Mouse (Mus musculus): Measurements from ENCODE around the gene Efna5. TPM values are rescaled to one million over a fixed set of nuclear protein-coding genes. Genes with fewer than 3 reads are reported as not detected.

Efna5 gene
- 0.26 and 0.42 TPM in 2 replicates for polyA plus RNA-seq (2012; rRNA removed)

- Histone ChIP-seq H3K4me3 (ENCODE audit: control insufficient read depth, low read depth, low read length) (peak within 1 kb of the TSS; percentile 84), H3K4me1 (ENCODE audit: control insufficient read depth, insufficient read depth, low read length) (peaks cover 32% of the 10 kb centered on the region), H3K36me3 (ENCODE audit: control insufficient read depth, insufficient read depth, low read length) (no peaks in the 10 kb centered on the region), H3K27ac (ENCODE audit: control insufficient read depth, insufficient read depth, low read depth, low read length) (no peak within 1 kb of the TSS), H3K27me3 (ENCODE audit: control insufficient read depth, insufficient read depth, low read length) (peaks cover 4% of the 10 kb centered on the region; the same call in 1 of the 2 replicates)
- TF ChIP-seq POLR2A (IDR thresholded peaks at IDR 0.05; ENCODE audit: control insufficient read depth, low read depth, low read length): no peak
- no peak for TF ChIP-seq CTCF (IDR thresholded peaks at IDR 0.05; ENCODE audit: control insufficient read depth, insufficient read depth, insufficient replicate concordance, low read depth, low read length)
These were observed at the start of gene Efna5 for GRCm38 (mm10) chr17:62881176-62881790. Efna5 (minus strand) TSS chr17:62881317.

- Histone ChIP-seq H3K4me1 (ENCODE audit: control insufficient read depth, insufficient read depth, low read length) (no peaks in the 10 kb centered on the region), H3K27ac (ENCODE audit: control insufficient read depth, insufficient read depth, low read depth, low read length) (no peak overlapping the region), H3K27me3 (ENCODE audit: control insufficient read depth, insufficient read depth, low read length) (no peaks in the 10 kb centered on the region), H3K4me3 (ENCODE audit: control insufficient read depth, low read depth, low read length) (no peak overlapping the region), H3K36me3 (ENCODE audit: control insufficient read depth, insufficient read depth, low read length) (no peaks in the 10 kb centered on the region)
- TF ChIP-seq POLR2A (IDR thresholded peaks at IDR 0.05; ENCODE audit: control insufficient read depth, low read depth, low read length) (no peak), CTCF (IDR thresholded peaks at IDR 0.05; ENCODE audit: control insufficient read depth, insufficient read depth, insufficient replicate concordance, low read depth, low read length) (no peak)
These were observed 34.2 kb upstream of the Efna5 start for GRCm38 (mm10) chr17:62915304-62915703.

- TF ChIP-seq CTCF (IDR thresholded peaks at IDR 0.05; ENCODE audit: control insufficient read depth, insufficient read depth, insufficient replicate concordance, low read depth, low read length) (no peak), POLR2A (IDR thresholded peaks at IDR 0.05; ENCODE audit: control insufficient read depth, low read depth, low read length) (no peak)
These were observed 24.8 kb upstream of the Efna5 start for GRCm38 (mm10) chr17:62905692-62906445.

GRCm38 (mm10) chr17:62899066-62899465 lies 17.9 kb upstream of the Efna5 start:
- Histone ChIP-seq H3K36me3 (ENCODE audit: control insufficient read depth, insufficient read depth, low read length) (no peaks in the 10 kb centered on the region), H3K27me3 (ENCODE audit: control insufficient read depth, insufficient read depth, low read length) (no peaks in the 10 kb centered on the region), H3K4me3 (ENCODE audit: control insufficient read depth, low read depth, low read length) (no peak overlapping the region), H3K4me1 (ENCODE audit: control insufficient read depth, insufficient read depth, low read length) (no peaks in the 10 kb centered on the region), H3K27ac (ENCODE audit: control insufficient read depth, insufficient read depth, low read depth, low read length) (no peak overlapping the region)
- TF ChIP-seq POLR2A (IDR thresholded peaks at IDR 0.05; ENCODE audit: control insufficient read depth, low read depth, low read length) (no peak), CTCF (IDR thresholded peaks at IDR 0.05; ENCODE audit: control insufficient read depth, insufficient read depth, insufficient replicate concordance, low read depth, low read length) (no peak)

More at GRCm38 (mm10) chr17:62905692-62906445, 24.8 kb upstream of the Efna5 start:
- no peak overlapping the region for H3K27ac ChIP-seq (ENCODE audit: control insufficient read depth, insufficient read depth, low read depth, low read length)
- H3K4me1 ChIP-seq (ENCODE audit: control insufficient read depth, insufficient read depth, low read length): no peaks in the 10 kb centered on the region
- no peaks in the 10 kb centered on the region for H3K36me3 ChIP-seq (ENCODE audit: control insufficient read depth, insufficient read depth, low read length)
- H3K27me3 ChIP-seq (ENCODE audit: control insufficient read depth, insufficient read depth, low read length): no peaks in the 10 kb centered on the region
- H3K4me3 ChIP-seq (ENCODE audit: control insufficient read depth, low read depth, low read length): no peak overlapping the region

GRCm38 (mm10) chr17:62889991-62890390 lies 8.9 kb upstream of the Efna5 start:
- H3K27me3 ChIP-seq (ENCODE audit: control insufficient read depth, insufficient read depth, low read length): no peaks in the 10 kb centered on the region
- H3K36me3 ChIP-seq (ENCODE audit: control insufficient read depth, insufficient read depth, low read length): no peaks in the 10 kb centered on the region
- H3K4me1 ChIP-seq (ENCODE audit: control insufficient read depth, insufficient read depth, low read length): no peaks in the 10 kb centered on the region
- no peak overlapping the region for H3K27ac ChIP-seq (ENCODE audit: control insufficient read depth, insufficient read depth, low read depth, low read length)
- TF ChIP-seq CTCF (IDR thresholded peaks at IDR 0.05; ENCODE audit: control insufficient read depth, insufficient read depth, insufficient replicate concordance, low read depth, low read length): no peak
- TF ChIP-seq POLR2A (IDR thresholded peaks at IDR 0.05; ENCODE audit: control insufficient read depth, low read depth, low read length): no peak
- H3K4me3 ChIP-seq (ENCODE audit: control insufficient read depth, low read depth, low read length): no peak overlapping the region

- peaks cover 4% of the 10 kb centered on the region; the same call in 1 of the 2 replicates for H3K27me3 ChIP-seq (ENCODE audit: control insufficient read depth, insufficient read depth, low read length)
- TF ChIP-seq CTCF (IDR thresholded peaks at IDR 0.05; ENCODE audit: control insufficient read depth, insufficient read depth, insufficient replicate concordance, low read depth, low read length): peak; percentile 74
- no peak for TF ChIP-seq POLR2A (IDR thresholded peaks at IDR 0.05; ENCODE audit: control insufficient read depth, low read depth, low read length)
- H3K36me3 ChIP-seq (ENCODE audit: control insufficient read depth, insufficient read depth, low read length): no peaks in the 10 kb centered on the region
- no peak overlapping the region for H3K27ac ChIP-seq (ENCODE audit: control insufficient read depth, insufficient read depth, low read depth, low read length)
- peak overlapping the region; percentile 68 for H3K4me3 ChIP-seq (ENCODE audit: control insufficient read depth, low read depth, low read length)
- peaks cover 32% of the 10 kb centered on the region for H3K4me1 ChIP-seq (ENCODE audit: control insufficient read depth, insufficient read depth, low read length)
These were observed 3.0 kb upstream of the Efna5 start for GRCm38 (mm10) chr17:62884129-62884506.

GRCm38 (mm10) chr17:62883476-62884128 lies 2.5 kb upstream of the Efna5 start:
- Histone ChIP-seq H3K27ac (ENCODE audit: control insufficient read depth, insufficient read depth, low read depth, low read length) (no peak overlapping the region), H3K4me3 (ENCODE audit: control insufficient read depth, low read depth, low read length) (peak overlapping the region; percentile 68), H3K36me3 (ENCODE audit: control insufficient read depth, insufficient read depth, low read length) (no peaks in the 10 kb centered on the region), H3K4me1 (ENCODE audit: control insufficient read depth, insufficient read depth, low read length) (peaks cover 32% of the 10 kb centered on the region), H3K27me3 (ENCODE audit: control insufficient read depth, insufficient read depth, low read length) (peaks cover 4% of the 10 kb centered on the region; the same call in 1 of the 2 replicates)
- TF ChIP-seq POLR2A (IDR thresholded peaks at IDR 0.05; ENCODE audit: control insufficient read depth, low read depth, low read length) (no peak), CTCF (IDR thresholded peaks at IDR 0.05; ENCODE audit: control insufficient read depth, insufficient read depth, insufficient replicate concordance, low read depth, low read length) (no peak)

Measured in testis, adult 2 months (tissue).